Mouse (Mus musculus): ENCODE data around the gene Tmem150c.

Gene Tmem150c

GRCm38 (mm10) chr5:100096955-100097354 lies 62.7 kb downstream of the Tmem150c start:
- DNase-seq (ENCODE audit: low read depth) = no peak

GRCm38 (mm10) chr5:100091602-100092001 lies 68.0 kb downstream of the Tmem150c start:
- no peak for DNase-seq (ENCODE audit: low read depth)

- no peak for DNase-seq (ENCODE audit: low read depth)
Measured at GRCm38 (mm10) chr5:100091263-100091594, 68.4 kb downstream of the Tmem150c start.

- no peak for DNase-seq (ENCODE audit: low read depth)
Measured at GRCm38 (mm10) chr5:100090515-100091262, 68.9 kb downstream of the Tmem150c start.

GRCm38 (mm10) chr5:100085097-100085496 lies 74.5 kb downstream of the Tmem150c start:
- no peak for DNase-seq (ENCODE audit: low read depth)

GRCm38 (mm10) chr5:100083953-100084562 lies 75.5 kb downstream of the Tmem150c start:
- DNase-seq (ENCODE audit: low read depth) = no peak

- DNase-seq (ENCODE audit: low read depth) = no peak
Measured at GRCm38 (mm10) chr5:100082006-100082405, 77.6 kb downstream of the Tmem150c start.

- no peak for DNase-seq (ENCODE audit: low read depth)
Measured at GRCm38 (mm10) chr5:100079931-100080275, 79.7 kb downstream of the Tmem150c start.

- peak; percentile 30 for DNase-seq (ENCODE audit: low read depth)
Measured at GRCm38 (mm10) chr5:100079040-100079930, 80.3 kb downstream of the Tmem150c start.

GRCm38 (mm10) chr5:100074571-100074970 lies 85.0 kb downstream of the Tmem150c start:
- DNase-seq (ENCODE audit: low read depth) = no peak

- no peak for DNase-seq (ENCODE audit: low read depth)
Measured at GRCm38 (mm10) chr5:100072557-100072956, 87.1 kb downstream of the Tmem150c start.

GRCm38 (mm10) chr5:100071541-100071940 lies 88.1 kb downstream of the Tmem150c start:
- no peak for DNase-seq (ENCODE audit: low read depth)

GRCm38 (mm10) chr5:100070255-100070654 lies 89.4 kb downstream of the Tmem150c start:
- peak; percentile 81 for DNase-seq (ENCODE audit: low read depth)

GRCm38 (mm10) chr5:100069526-100069925 lies 90.1 kb downstream of the Tmem150c start:
- DNase-seq (ENCODE audit: low read depth) = no peak

GRCm38 (mm10) chr5:100067579-100067978 lies 92.0 kb downstream of the Tmem150c start:
- DNase-seq (ENCODE audit: low read depth) = no peak

- DNase-seq (ENCODE audit: low read depth) = no peak
Measured at GRCm38 (mm10) chr5:100060876-100061275, 98.7 kb downstream of the Tmem150c start.

- no peak for DNase-seq (ENCODE audit: low read depth)
Measured at GRCm38 (mm10) chr5:100059326-100059725, 100.3 kb downstream of the Tmem150c start.

GRCm38 (mm10) chr5:100058729-100059128 lies 100.9 kb downstream of the Tmem150c start:
- DNase-seq (ENCODE audit: low read depth) = no peak

- no peak for DNase-seq (ENCODE audit: low read depth)
Measured at GRCm38 (mm10) chr5:100057461-100058209, 102.0 kb downstream of the Tmem150c start.

GRCm38 (mm10) chr5:100055866-100056369 lies 103.7 kb downstream of the Tmem150c start:
- DNase-seq (ENCODE audit: low read depth) = no peak

GRCm38 (mm10) chr5:100054807-100055547 lies 104.6 kb downstream of the Tmem150c start:
- no peak for DNase-seq (ENCODE audit: low read depth)

Data from naive thymus-derived CD4-positive, alpha-beta T cell, adult 2 months (primary cell).